Mouse (Mus musculus) liver, embryonic 11.5 days (tissue): ENCODE measurements around the gene Maats1. TPM values are rescaled to one million over a fixed set of nuclear protein-coding genes. Genes with fewer than 3 reads are reported as not detected.

Experiments used
- ATAC-seq: fragments of 200-750 bp; cut with Nextera tagmentation; replicated peaks from 2 replicates; pipeline ENCODE4 v1.8.0; 2017; ENCODE audit warnings: moderate number of reproducible peaks, mild to moderate bottlenecking, moderate TSS enrichment, moderate library complexity; ENCODE audit not compliant: low FRiP score
- DNase-seq: peaks from one replicate; pipeline ENCODE4 v3.0.0-alpha.2; 2017; ENCODE audit warnings: low spot score
- H3K27ac ChIP-seq: fragments of 300-500 bp; sonication (generic); 2 replicates; pipeline ENCODE4 v1.5.1; 2014; ENCODE audit warnings: mild to moderate bottlenecking, low read depth, low read length, control low read depth
- H3K27me3 ChIP-seq: fragments of 300-500 bp; sonication (generic); replicated peaks from 2 replicates; pipeline ENCODE4 v1.6.1; 2014; ENCODE audit warnings: low read length, mixed read lengths; ENCODE audit not compliant: control insufficient read depth, insufficient read depth
- H3K36me3 ChIP-seq: fragments of 300-500 bp; sonication (generic); 2 replicates; pipeline ENCODE4 v1.6.1; 2014; ENCODE audit warnings: mild to moderate bottlenecking, low read length, moderate library complexity, mixed read lengths; ENCODE audit not compliant: control insufficient read depth, insufficient read depth
- H3K4me1 ChIP-seq: fragments of 300-500 bp; sonication (generic); replicated peaks from 2 replicates; pipeline ENCODE4 v1.6.1; 2014; ENCODE audit warnings: low read length, mixed read lengths; ENCODE audit not compliant: control insufficient read depth, insufficient read depth
- H3K4me2 ChIP-seq: fragments of 300-500 bp; sonication (generic); 2 replicates; pipeline ENCODE4 v1.6.1; 2014; ENCODE audit warnings: mild to moderate bottlenecking, control low read depth, moderate library complexity
- H3K4me3 ChIP-seq: fragments of 300-500 bp; sonication (generic); 2 replicates; pipeline ENCODE4 v1.5.1; 2014; ENCODE audit warnings: low read depth, low read length, control low read depth
- H3K9ac ChIP-seq: fragments of 300-500 bp; sonication (generic); 2 replicates; pipeline ENCODE4 v1.6.1; 2014; ENCODE audit warnings: low read depth, low read length, control low read depth
- H3K9me3 ChIP-seq: fragments of 300-500 bp; sonication (generic); 2 replicates; pipeline ENCODE4 v1.6.1; 2016; ENCODE audit warnings: low read length, inconsistent platforms, mixed read lengths; ENCODE audit not compliant: control insufficient read depth
- WGBS: fragments of 180-500 bp; shearing (Covaris S2); extraction: QIAGEN DNeasy Blood & Tissue Kit; methylation state at CpG from one replicate; pipeline ENCODE4 v1.1.7; 2014; 5-methylcytosine and 5-hydroxymethylcytosine counted together
- polyA plus RNA-seq: library from polyadenylated mRNA; unstranded; fragments of >200 nt; fragmentation: Nextera tagmentation; extraction: Ambion mirVana; gene quantifications from 2 replicates; pipeline ENCODE4 v1.2.1, GENCODE M21; 2014

Gene Maats1
- polyA plus RNA-seq, 1 experiment from 2014 or later = 0.05 TPM

DNA sequence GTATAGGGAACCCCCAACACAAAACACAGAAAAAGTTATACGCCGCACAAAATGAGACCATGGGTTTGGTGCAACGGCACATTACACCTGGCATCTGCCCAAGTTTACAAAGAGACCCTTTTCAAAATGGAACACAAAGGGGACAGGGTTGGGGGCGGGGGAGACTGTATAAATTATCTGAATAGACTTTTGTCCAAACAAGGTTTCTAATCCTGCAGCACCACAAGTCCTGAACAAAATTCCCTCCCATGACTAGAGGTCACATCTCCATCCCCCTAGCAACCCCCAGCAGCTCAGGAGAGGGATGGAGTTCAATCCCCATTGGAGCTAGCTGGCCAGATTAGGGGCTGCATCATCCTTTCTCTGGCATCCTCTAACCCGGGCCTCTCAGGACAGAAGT lies 69.5 kb downstream of the Maats1 start:
- H3K36me3 ChIP-seq = no peaks in the 10 kb centered on the region
- H3K27ac ChIP-seq = no peak overlapping the region
- ATAC-seq (no peak), DNase-seq (no peak)
- no peak overlapping the region for H3K4me3 ChIP-seq
- no peaks in the 10 kb centered on the region for H3K4me1 ChIP-seq
- H3K9me3 ChIP-seq = no peaks in the 10 kb centered on the region
- no peak overlapping the region for H3K9ac ChIP-seq
- WGBS = 79% methylated on average over 5 of the region's 5 CpGs
- H3K4me2 ChIP-seq = no peak overlapping the region
- H3K27me3 ChIP-seq = no peaks in the 10 kb centered on the region

DNA sequence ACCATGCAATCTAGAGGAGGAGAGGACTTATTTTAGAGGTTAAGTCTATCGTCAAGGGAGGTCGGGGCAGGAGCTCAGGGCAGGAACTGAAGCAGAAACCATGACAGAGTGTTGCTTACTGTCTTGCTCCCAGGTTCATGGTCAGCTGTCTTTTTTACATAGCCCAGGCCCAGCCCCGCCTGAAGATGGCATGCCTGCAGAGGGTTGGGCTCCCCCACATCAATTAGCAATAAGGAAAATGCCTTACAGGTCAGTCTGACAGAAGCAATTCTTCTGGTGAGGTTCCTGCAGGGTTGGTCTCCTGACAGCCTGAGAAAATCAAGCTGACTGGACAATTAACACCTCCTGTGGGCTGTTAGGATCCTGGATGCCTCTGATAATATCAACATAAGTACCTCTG lies 70.3 kb downstream of the Maats1 start:
- no peak overlapping the region for H3K27ac ChIP-seq
- H3K4me3 ChIP-seq = no peak overlapping the region
- WGBS = 38% methylated on average over 3 of the region's 3 CpGs
- no peak overlapping the region for H3K4me2 ChIP-seq
- no peaks in the 10 kb centered on the region for H3K9me3 ChIP-seq
- H3K4me1 ChIP-seq = no peaks in the 10 kb centered on the region
- no peaks in the 10 kb centered on the region for H3K27me3 ChIP-seq
- DNase-seq (no peak), ATAC-seq (no peak)
- no peak overlapping the region for H3K9ac ChIP-seq
- no peaks in the 10 kb centered on the region for H3K36me3 ChIP-seq

- WGBS = 83% methylated on average over 9 of the region's 9 CpGs
- no peak overlapping the region for H3K27ac ChIP-seq
- H3K9me3 ChIP-seq = no peaks in the 10 kb centered on the region
- no peak for ATAC-seq
- DNase-seq = no peak
- no peaks in the 10 kb centered on the region for H3K4me1 ChIP-seq
- H3K4me3 ChIP-seq = no peak overlapping the region
- H3K4me2 ChIP-seq = no peak overlapping the region
- no peak overlapping the region for H3K9ac ChIP-seq
- no peaks in the 10 kb centered on the region for H3K27me3 ChIP-seq
- no peaks in the 10 kb centered on the region for H3K36me3 ChIP-seq
Measured at GRCm38 (mm10) chr16:38255927-38256326, 86.0 kb downstream of the Maats1 start.

DNA sequence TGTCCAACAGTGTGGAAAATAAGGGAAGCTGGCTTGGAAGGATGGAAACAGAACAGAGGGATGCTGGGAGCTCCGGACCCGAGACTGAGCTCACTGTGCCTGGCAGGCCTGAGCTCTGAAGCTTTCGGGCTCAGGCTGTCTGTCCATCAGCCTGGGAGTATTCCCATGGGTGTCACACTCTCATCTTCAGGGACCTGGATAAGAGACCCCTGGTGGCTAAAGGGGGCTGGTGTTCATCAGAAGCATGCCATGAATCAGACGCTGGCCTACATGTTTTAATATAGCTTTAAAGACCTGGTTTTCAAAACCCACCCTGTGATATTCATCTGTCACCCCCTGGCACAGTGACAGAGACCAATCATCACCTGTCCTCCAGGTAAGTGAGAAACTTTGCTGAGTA lies 86.8 kb downstream of the Maats1 start:
- no peak overlapping the region for H3K4me3 ChIP-seq
- ATAC-seq (no peak), DNase-seq (no peak)
- no peaks in the 10 kb centered on the region for H3K36me3 ChIP-seq
- H3K27ac ChIP-seq = no peak overlapping the region
- no peak overlapping the region for H3K9ac ChIP-seq
- no peaks in the 10 kb centered on the region for H3K9me3 ChIP-seq
- no peaks in the 10 kb centered on the region for H3K27me3 ChIP-seq
- 76% methylated on average over 4 of the region's 4 CpGs for WGBS
- H3K4me1 ChIP-seq = no peaks in the 10 kb centered on the region
- H3K4me2 ChIP-seq = no peak overlapping the region

GRCm38 (mm10) chr16:38254001-38254400 lies 87.9 kb downstream of the Maats1 start:
- ATAC-seq (no peak), DNase-seq (no peak)
- Histone ChIP-seq H3K4me3 (no peak overlapping the region), H3K27ac (no peak overlapping the region), H3K36me3 (no peaks in the 10 kb centered on the region), H3K27me3 (no peaks in the 10 kb centered on the region), H3K9me3 (no peaks in the 10 kb centered on the region), H3K4me2 (no peak overlapping the region), H3K4me1 (0 out of 2 replicates have a peak, but pooled peaks cover under 1% of the 10 kb centered on the region), H3K9ac (no peak overlapping the region)
- 76% methylated on average over 14 of the region's 14 CpGs for WGBS

GRCm38 (mm10) chr16:38250467-38250866 lies 91.5 kb downstream of the Maats1 start:
- Histone ChIP-seq H3K4me3 (no peak overlapping the region), H3K9ac (no peak overlapping the region), H3K36me3 (no peaks in the 10 kb centered on the region), H3K4me2 (no peak overlapping the region), H3K27ac (no peak overlapping the region), H3K4me1 (0 out of 2 replicates have a peak, but pooled peaks cover 2% of the 10 kb centered on the region), H3K27me3 (no peaks in the 10 kb centered on the region), H3K9me3 (no peaks in the 10 kb centered on the region)
- 81% methylated on average over 6 of the region's 6 CpGs for WGBS
- ATAC-seq (no peak), DNase-seq (no peak)

- Histone ChIP-seq H3K4me2 (no peak overlapping the region), H3K36me3 (no peaks in the 10 kb centered on the region), H3K9ac (no peak overlapping the region), H3K9me3 (no peaks in the 10 kb centered on the region), H3K4me1 (0 out of 2 replicates have a peak, but pooled peaks cover 2% of the 10 kb centered on the region), H3K27ac (no peak overlapping the region), H3K4me3 (no peak overlapping the region), H3K27me3 (no peaks in the 10 kb centered on the region)
- no peak for ATAC-seq
- DNase-seq = no peak
- 43% methylated on average over 13 of the region's 13 CpGs for WGBS
Measured at GRCm38 (mm10) chr16:38248331-38248961, 93.5 kb downstream of the Maats1 start.

Other genes with a start within 250 kb of the Maats1 start
- 1.8 and 2.0 TPM in 2 replicates for gene Nr1i2, start 47.3 kb downstream of the Maats1 start, polyA plus RNA-seq
- gene Cox17, start 4.8 kb upstream of the Maats1 start, polyA plus RNA-seq = 441 and 497 TPM in 2 replicates
- not detected in 2 replicates for gene Gm21987, start 4.9 kb upstream of the Maats1 start, polyA plus RNA-seq
- gene Popdc2, start 20.1 kb upstream of the Maats1 start, polyA plus RNA-seq = 14.8 and 15.8 TPM in 2 replicates
- 0.79 and 1.4 TPM in 2 replicates for gene Pla1a, start 91.0 kb upstream of the Maats1 start, polyA plus RNA-seq
- gene Adprh, start 110.6 kb upstream of the Maats1 start, polyA plus RNA-seq = 92.0 and 92.1 TPM in 2 replicates
- 0.14 and 0.23 TPM in 2 replicates for gene Cd80, start 113.4 kb upstream of the Maats1 start, polyA plus RNA-seq
- gene Timmdc1, start 180.5 kb upstream of the Maats1 start, polyA plus RNA-seq = 25.1 and 28.1 TPM in 2 replicates
- gene Poglut1, start 208.1 kb upstream of the Maats1 start, polyA plus RNA-seq = 31.0 and 34.1 TPM in 2 replicates
- gene Tmem39a, start 216.6 kb upstream of the Maats1 start, polyA plus RNA-seq = 88.7 and 89.3 TPM in 2 replicates